Mouse (Mus musculus) heart, postnatal 10 days (tissue): Measurements from ENCODE around the gene Gm49369. TPM values are rescaled to one million over a fixed set of nuclear protein-coding genes. Genes with fewer than 3 reads are reported as not detected.
A peak's percentile ranks its signal among the peaks of the same experiment; 100 is the strongest.

Experiments used
- DNase-seq, 2 experiments: peaks; one replicate each; pipeline ENCODE4 v3.0.0; 2021
- intact Hi-C: fragments of 180-260 bp; cut with DNase I; formaldehyde crosslinking; loops from one replicate; pipeline ENCODE4 v1.15.1; 2025
- total RNA-seq, 2 experiments: library from RNA; stranded (reverse); gene quantifications; 2 replicates each; pipeline ENCODE4 v1.2.3; 2021

Gm49369 gene
- total RNA-seq, 2 experiments from 2014 or later = 1.7 to 5.1 TPM

GRCm38 (mm10) chr7:142395472-142395871, 13.0 kb upstream of the Gm49369 start:
- no peak for DNase-seq
- intact Hi-C loops = no loop called here

DNA sequence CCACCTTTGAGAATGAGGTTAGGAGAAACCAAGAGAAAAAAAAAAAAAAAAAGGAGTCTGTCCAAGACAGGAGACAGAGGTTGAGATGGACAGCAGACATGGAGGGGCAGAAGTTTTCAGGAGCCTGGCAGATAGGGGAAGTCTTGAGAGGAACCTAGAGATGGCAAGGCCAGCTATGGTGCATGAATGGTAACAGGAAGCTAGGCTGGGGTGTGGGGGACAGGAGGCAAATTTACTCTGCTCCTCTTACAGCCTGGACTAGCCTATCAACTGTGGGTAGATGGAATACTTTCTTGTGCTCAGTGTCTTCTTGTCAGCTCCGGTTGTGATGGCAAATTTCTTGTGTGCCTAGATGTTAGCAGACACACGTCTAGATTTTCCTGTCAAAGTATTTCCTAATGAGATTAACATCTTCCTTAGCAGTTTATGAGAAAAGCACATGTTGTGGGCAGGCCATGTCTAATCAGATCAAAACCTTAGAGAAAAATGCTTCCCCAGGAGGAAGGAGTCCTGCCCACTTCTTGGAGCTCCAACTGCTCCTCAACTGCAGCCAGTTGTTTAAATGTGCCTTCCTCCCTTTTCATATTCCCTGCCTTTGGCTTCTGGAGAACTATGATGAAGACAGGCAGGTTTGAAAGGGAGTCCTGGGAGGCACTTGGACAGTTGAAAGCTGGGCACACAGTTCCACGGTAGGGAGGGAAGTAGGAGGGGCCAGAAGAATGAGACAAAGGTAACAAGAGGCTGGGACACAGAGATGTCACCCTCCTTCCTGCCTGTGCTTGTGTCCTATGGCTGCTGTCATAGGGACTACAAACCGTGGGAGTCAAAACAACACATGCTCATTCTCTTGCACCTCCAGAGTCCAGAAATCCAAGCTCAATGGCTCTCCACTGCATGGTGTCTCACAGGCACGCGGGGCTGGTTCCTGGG, 12.1 kb upstream of the Gm49369 start:
- no peak for DNase-seq
- intact Hi-C loops = no loop called here

GRCm38 (mm10) chr7:142393191-142393590, 10.7 kb upstream of the Gm49369 start:
- intact Hi-C loops = no loop called here

DNA sequence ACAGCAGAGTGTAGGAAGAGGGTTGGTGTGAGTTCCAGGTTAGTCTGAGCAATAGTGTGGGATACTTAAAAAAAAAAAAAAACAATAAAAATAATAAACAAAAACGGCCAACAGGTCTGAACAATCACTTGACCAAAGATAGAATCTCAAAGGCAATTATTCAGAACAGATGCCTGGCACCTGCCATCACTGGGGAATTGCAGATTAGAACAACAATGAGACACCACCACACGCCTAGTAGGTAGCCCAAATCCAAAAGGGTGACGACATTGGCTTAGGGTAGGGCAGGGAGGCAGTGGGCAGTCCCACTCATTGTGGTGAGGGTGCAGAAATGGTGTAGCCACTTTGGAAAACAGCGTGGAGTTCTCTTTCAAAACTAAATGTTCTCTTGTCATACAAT, 9.1 kb upstream of the Gm49369 start:
- no peak for DNase-seq
- intact Hi-C loops = loop anchor here (2.0 kb wide), 1 partner anchor 27 kb away; no protein-coding TSS in a partner anchor

More at GRCm38 (mm10) chr7:142393191-142393590, 10.7 kb upstream of the Gm49369 start:
- no peak for DNase-seq

DNA sequence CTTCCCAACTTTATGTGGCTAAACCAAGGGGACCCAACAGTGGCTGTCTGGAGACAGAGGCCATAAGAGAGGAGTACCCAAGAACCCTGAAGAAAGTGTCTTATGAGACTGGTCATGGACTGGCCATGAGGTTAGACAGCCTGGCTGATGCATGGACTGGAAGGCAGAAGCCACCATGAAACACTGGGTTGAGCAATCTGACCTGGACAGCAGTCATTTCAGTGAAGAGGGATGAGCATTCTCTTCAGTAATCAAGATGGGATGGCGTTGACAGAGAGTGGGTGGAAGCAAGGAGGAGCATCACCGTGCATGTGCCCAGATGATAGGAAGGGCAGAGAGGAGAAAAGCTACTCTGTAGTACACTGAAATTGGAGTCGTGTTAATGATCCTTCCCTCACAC, 8.6 kb upstream of the Gm49369 start:
- intact Hi-C loops = loop anchor here (2.0 kb wide), 1 partner anchor 28 kb away; no protein-coding TSS in a partner anchor

GRCm38 (mm10) chr7:142389961-142390650, 7.6 kb upstream of the Gm49369 start:
- intact Hi-C loops = loop anchor here (2.0 kb wide), 1 partner anchor 29 kb away; no protein-coding TSS in a partner anchor
- DNase-seq = no peak

More for the DNA sequence above, 8.6 kb upstream of the Gm49369 start:
- no peak for DNase-seq

DNA sequence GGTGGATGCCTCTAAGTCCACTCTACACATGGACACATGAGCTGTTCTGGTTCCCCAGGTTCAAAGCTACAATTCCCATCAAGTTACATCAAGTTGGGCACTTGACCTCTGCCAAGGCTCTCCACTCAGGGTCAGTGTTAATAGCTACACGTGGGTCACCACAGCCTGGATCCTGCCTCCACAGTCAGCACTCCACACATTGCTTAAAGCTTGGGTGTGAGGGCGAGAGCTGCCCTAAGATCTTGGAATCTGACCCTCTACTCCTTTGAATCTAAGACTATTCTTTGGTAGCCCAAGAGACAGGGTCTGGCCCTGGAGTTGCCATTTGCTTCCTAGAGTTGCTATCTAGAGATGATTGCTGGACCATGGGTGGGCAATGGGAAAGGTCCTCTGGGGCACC, 6.3 kb upstream of the Gm49369 start:
- intact Hi-C loops = no loop called here

GRCm38 (mm10) chr7:142388198-142388597, 5.7 kb upstream of the Gm49369 start:
- no peak for DNase-seq
- intact Hi-C loops = no loop called here

More for the DNA sequence above, 6.3 kb upstream of the Gm49369 start:
- DNase-seq = no peak

- peak; percentile 98 for DNase-seq
- intact Hi-C loops = no loop called here
Observed at GRCm38 (mm10) chr7:142387419-142388148, 5.1 kb upstream of the Gm49369 start, which contains the start of gene Ctsd. Gene Ctsd, minus strand, starts transcription at chr7:142388038.

- intact Hi-C loops = no loop called here
- DNase-seq = peak; percentile 55 to 56
Observed at GRCm38 (mm10) chr7:142386621-142387201, 4.2 kb upstream of the Gm49369 start.

GRCm38 (mm10) chr7:142385742-142386403, 3.4 kb upstream of the Gm49369 start:
- no peak for DNase-seq
- intact Hi-C loops = no loop called here

DNA sequence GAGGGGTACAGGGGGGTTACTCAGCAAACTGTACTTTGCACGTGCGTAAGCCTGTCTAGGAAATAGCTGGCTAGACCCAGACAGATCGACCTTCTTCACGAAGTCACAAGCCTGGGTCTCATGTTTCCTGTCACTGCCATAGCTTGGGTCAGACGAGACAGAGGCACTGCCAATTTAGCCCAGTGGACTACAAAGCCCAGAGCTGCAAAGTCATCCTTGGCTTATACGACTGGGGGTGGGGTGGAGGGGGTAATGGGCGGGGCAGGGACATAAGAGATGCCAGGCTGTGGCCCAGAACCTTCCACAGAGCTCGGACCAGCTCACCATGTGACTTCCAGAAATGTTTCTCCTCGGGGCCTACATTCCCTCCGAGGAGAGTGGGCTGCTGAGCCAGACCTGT, 1.8 kb upstream of the Gm49369 start:
- intact Hi-C loops = no loop called here

DNA sequence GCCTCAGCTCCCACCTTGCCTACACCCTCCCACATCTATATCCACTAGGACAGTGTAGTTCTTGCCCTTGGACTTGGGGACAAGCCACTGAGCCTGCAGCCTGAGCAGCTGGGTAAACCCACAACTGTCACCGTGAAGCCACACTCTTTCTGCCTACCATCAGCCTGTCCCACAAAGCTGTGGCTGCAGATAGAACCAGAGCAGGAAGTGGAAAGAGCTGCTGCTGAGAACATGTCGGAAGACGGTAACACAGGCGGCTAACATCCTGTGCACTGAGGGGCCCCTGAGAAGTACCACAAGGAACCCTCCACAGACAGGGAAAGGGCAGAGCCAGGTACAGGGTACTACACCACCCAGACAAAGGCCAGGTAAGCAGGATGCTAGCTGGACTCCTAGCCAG, 1.3 kb downstream of the Gm49369 start:
- DNase-seq = no peak

More for the DNA sequence above, 1.8 kb upstream of the Gm49369 start:
- no peak for DNase-seq

GRCm38 (mm10) chr7:142379186-142379585, 3.3 kb downstream of the Gm49369 start:
- intact Hi-C loops = no loop called here
- DNase-seq = no peak

More for the DNA sequence above, 1.3 kb downstream of the Gm49369 start:
- intact Hi-C loops = no loop called here

GRCm38 (mm10) chr7:142377233-142377925, 5.1 kb downstream of the Gm49369 start:
- DNase-seq = no peak
- intact Hi-C loops = no loop called here

GRCm38 (mm10) chr7:142376096-142376495, 6.4 kb downstream of the Gm49369 start:
- DNase-seq = no peak
- intact Hi-C loops = no loop called here

GRCm38 (mm10) chr7:142375261-142375724, 7.2 kb downstream of the Gm49369 start:
- peak; percentile 31 to 50 for DNase-seq
- intact Hi-C loops = no loop called here

- intact Hi-C loops = no loop called here
- peak in 1 of 2 experiments; percentile 53 for DNase-seq
Observed at GRCm38 (mm10) chr7:142374413-142375015, 8.0 kb downstream of the Gm49369 start.
